Mouse (Mus musculus): Measurements from ENCODE around the gene Ins2. TPM values are rescaled to one million over a fixed set of nuclear protein-coding genes. Genes with fewer than 3 reads are reported as not detected.

Ins2 gene
- polyA plus RNA-seq, 1 experiment from 2014 or later: not detected

GRCm38 (mm10) chr7:142646676-142647075 lies 96.5 kb downstream of the Ins2 start:
- Histone ChIP-seq H3K9ac (ENCODE audit: low read length) (no peak overlapping the region), H3K36me3 (ENCODE audit: control insufficient read depth, insufficient read depth, low read length) (no peaks in the 10 kb centered on the region; the same call in 1 of the 2 replicates), H3K27ac (ENCODE audit: low read depth, low read length) (no peak overlapping the region), H3K4me2 (ENCODE audit: low read depth) (no peak overlapping the region), H3K4me3 (ENCODE audit: low read depth, low read length) (no peak overlapping the region), H3K27me3 (ENCODE audit: control insufficient read depth, insufficient read depth, low read length) (no peaks in the 10 kb centered on the region), H3K9me3 (ENCODE audit: control insufficient read depth, low read length) (no peaks in the 10 kb centered on the region), H3K4me1 (ENCODE audit: control insufficient read depth, insufficient read depth, low read length) (no peaks in the 10 kb centered on the region)
- WGBS: 30% methylated on average over 6 of the region's 6 CpGs
- no peak for DNase-seq (ENCODE audit: low spot score)
- ATAC-seq (ENCODE audit: insufficient read depth, low FRiP score, low TSS enrichment): no peak

GRCm38 (mm10) chr7:142645045-142645444 lies 98.1 kb downstream of the Ins2 start:
- Histone ChIP-seq H3K4me1 (ENCODE audit: control insufficient read depth, insufficient read depth, low read length) (no peaks in the 10 kb centered on the region), H3K36me3 (ENCODE audit: control insufficient read depth, insufficient read depth, low read length) (no peaks in the 10 kb centered on the region), H3K9me3 (ENCODE audit: control insufficient read depth, low read length) (no peaks in the 10 kb centered on the region), H3K4me2 (ENCODE audit: low read depth) (no peak overlapping the region), H3K4me3 (ENCODE audit: low read depth, low read length) (no peak overlapping the region), H3K9ac (ENCODE audit: low read length) (no peak overlapping the region), H3K27ac (ENCODE audit: low read depth, low read length) (no peak overlapping the region), H3K27me3 (ENCODE audit: control insufficient read depth, insufficient read depth, low read length) (no peaks in the 10 kb centered on the region)
- 49% methylated on average over 5 of the region's 5 CpGs for WGBS
- ATAC-seq (ENCODE audit: insufficient read depth, low FRiP score, low TSS enrichment): no peak
- DNase-seq (ENCODE audit: low spot score): no peak

GRCm38 (mm10) chr7:142636178-142636577 lies 107.0 kb downstream of the Ins2 start:
- H3K4me2 ChIP-seq (ENCODE audit: low read depth): no peak overlapping the region
- no peaks in the 10 kb centered on the region for H3K4me1 ChIP-seq (ENCODE audit: control insufficient read depth, insufficient read depth, low read length)
- H3K9me3 ChIP-seq (ENCODE audit: control insufficient read depth, low read length): no peaks in the 10 kb centered on the region
- H3K27ac ChIP-seq (ENCODE audit: low read depth, low read length): no peak overlapping the region
- no peak overlapping the region for H3K9ac ChIP-seq (ENCODE audit: low read length)
- H3K36me3 ChIP-seq (ENCODE audit: control insufficient read depth, insufficient read depth, low read length): no peaks in the 10 kb centered on the region
- no peak for ATAC-seq (ENCODE audit: insufficient read depth, low FRiP score, low TSS enrichment)
- no peaks in the 10 kb centered on the region for H3K27me3 ChIP-seq (ENCODE audit: control insufficient read depth, insufficient read depth, low read length)
- no peak for DNase-seq (ENCODE audit: low spot score)
- H3K4me3 ChIP-seq (ENCODE audit: low read depth, low read length): no peak overlapping the region

GRCm38 (mm10) chr7:142630691-142631090 lies 112.5 kb downstream of the Ins2 start:
- Histone ChIP-seq H3K36me3 (ENCODE audit: control insufficient read depth, insufficient read depth, low read length) (no peaks in the 10 kb centered on the region), H3K4me3 (ENCODE audit: low read depth, low read length) (no peak overlapping the region), H3K4me1 (ENCODE audit: control insufficient read depth, insufficient read depth, low read length) (no peaks in the 10 kb centered on the region), H3K9ac (ENCODE audit: low read length) (no peak overlapping the region), H3K27ac (ENCODE audit: low read depth, low read length) (no peak overlapping the region), H3K4me2 (ENCODE audit: low read depth) (no peak overlapping the region), H3K27me3 (ENCODE audit: control insufficient read depth, insufficient read depth, low read length) (no peaks in the 10 kb centered on the region), H3K9me3 (ENCODE audit: control insufficient read depth, low read length) (no peaks in the 10 kb centered on the region)
- DNase-seq (ENCODE audit: low spot score): no peak
- no peak for ATAC-seq (ENCODE audit: insufficient read depth, low FRiP score, low TSS enrichment)
- 88% methylated on average over 10 of the region's 10 CpGs for WGBS

- no peaks in the 10 kb centered on the region for H3K9me3 ChIP-seq (ENCODE audit: control insufficient read depth, low read length)
- no peaks in the 10 kb centered on the region for H3K4me1 ChIP-seq (ENCODE audit: control insufficient read depth, insufficient read depth, low read length)
- H3K4me3 ChIP-seq (ENCODE audit: low read depth, low read length): no peak overlapping the region
- DNase-seq (ENCODE audit: low spot score) (no peak), ATAC-seq (ENCODE audit: insufficient read depth, low FRiP score, low TSS enrichment) (no peak)
- H3K27ac ChIP-seq (ENCODE audit: low read depth, low read length): no peak overlapping the region
- no peak overlapping the region for H3K9ac ChIP-seq (ENCODE audit: low read length)
- WGBS: 90% methylated on average over 6 of the region's 6 CpGs
- H3K4me2 ChIP-seq (ENCODE audit: low read depth): no peak overlapping the region
- no peaks in the 10 kb centered on the region for H3K27me3 ChIP-seq (ENCODE audit: control insufficient read depth, insufficient read depth, low read length)
- H3K36me3 ChIP-seq (ENCODE audit: control insufficient read depth, insufficient read depth, low read length): no peaks in the 10 kb centered on the region
These were observed 113.4 kb downstream of the Ins2 start for GRCm38 (mm10) chr7:142629806-142630205.

MicroRNA genes within 50 kb of the gene (microRNA counts, 519-probe panel; counts per million panel counts)
- 171 counts per million, percentile 57 among the panel's probes with 10 or more counts for microRNA mmu-miR-483

Small RNA genes lying within 50 kb of the gene (microRNA-seq; reads per million reads assigned to microRNA genes)
- gene Mir483: 1,010 reads per million, percentile 77 among the genes with 10 or more reads in this experiment

Other genes with a start within 250 kb of the Ins2 start
- gene Tnnt3, start 244.5 kb downstream of the Ins2 start, polyA plus RNA-seq (2014; fragmentation: Nextera tagmentation; extraction: Ambion mirVana): 6.5 and 9.2 TPM in 2 replicates
- 10.6 and 20.0 TPM in 2 replicates for gene Mrpl23, start 210.7 kb downstream of the Ins2 start, polyA plus RNA-seq (2014; fragmentation: Nextera tagmentation; extraction: Ambion mirVana)
- 316 and 368 TPM in 2 replicates for gene Igf2, start 76.6 kb downstream of the Ins2 start, polyA plus RNA-seq (2014; fragmentation: Nextera tagmentation; extraction: Ambion mirVana)
- gene Gm49394, start 73.4 kb downstream of the Ins2 start, polyA plus RNA-seq (2014; fragmentation: Nextera tagmentation; extraction: Ambion mirVana): not detected in 2 replicates
- 9.3 and 11.4 TPM in 2 replicates for gene Th, start 187.7 kb upstream of the Ins2 start, polyA plus RNA-seq (2014; fragmentation: Nextera tagmentation; extraction: Ambion mirVana)
- 0.31 and 0.66 TPM in 2 replicates for gene Ascl2, start 225.9 kb upstream of the Ins2 start, polyA plus RNA-seq (2014; fragmentation: Nextera tagmentation; extraction: Ambion mirVana)